Mouse (Mus musculus): ENCODE measurements around the gene Cmtm8. TPM values are rescaled to one million over a fixed set of nuclear protein-coding genes. Genes with fewer than 3 reads are reported as not detected.

The Cmtm8 gene
- polyA plus RNA-seq (2014; fragmentation: Illumina TruSeq; extraction: RNeasy Lipid Tissue Mini Kit (QIAGEN cat#74804); ENCODE audit: low read depth, low replicate concordance), result 12.5 TPM

GRCm38 (mm10) chr9:114844017-114844662, at the start of gene Cmtm8:
Cmtm8 (minus strand) TSS chr9:114844156.

GRCm38 (mm10) chr9:114781526-114782212, 62.3 kb downstream of the Cmtm8 start, which contains the start of gene Cmtm7:
Cmtm7 (minus strand) TSS chr9:114781856.

Other genes with a start within 250 kb of the Cmtm8 start
- 32.7 TPM for gene Cnot10, start 204.0 kb downstream of the Cmtm8 start, polyA plus RNA-seq (2014; fragmentation: Illumina TruSeq; extraction: RNeasy Lipid Tissue Mini Kit (QIAGEN cat#74804); ENCODE audit: low read depth, low replicate concordance)
- 52.2 TPM for gene Dync1li1, start 155.4 kb downstream of the Cmtm8 start, polyA plus RNA-seq (2014; fragmentation: Illumina TruSeq; extraction: RNeasy Lipid Tissue Mini Kit (QIAGEN cat#74804); ENCODE audit: low read depth, low replicate concordance)
- gene Cmtm6, start 113.0 kb downstream of the Cmtm8 start, polyA plus RNA-seq (2014; fragmentation: Illumina TruSeq; extraction: RNeasy Lipid Tissue Mini Kit (QIAGEN cat#74804); ENCODE audit: low read depth, low replicate concordance), result 118 TPM
- 0.97 TPM for gene Cmtm7, start 62.3 kb downstream of the Cmtm8 start, polyA plus RNA-seq (2014; fragmentation: Illumina TruSeq; extraction: RNeasy Lipid Tissue Mini Kit (QIAGEN cat#74804); ENCODE audit: low read depth, low replicate concordance)
- gene Gpd1l, start 89.8 kb upstream of the Cmtm8 start, polyA plus RNA-seq (2014; fragmentation: Illumina TruSeq; extraction: RNeasy Lipid Tissue Mini Kit (QIAGEN cat#74804); ENCODE audit: low read depth, low replicate concordance), result 45.0 TPM
- 0.77 TPM for gene Osbpl10, start 134.4 kb upstream of the Cmtm8 start, polyA plus RNA-seq (2014; fragmentation: Illumina TruSeq; extraction: RNeasy Lipid Tissue Mini Kit (QIAGEN cat#74804); ENCODE audit: low read depth, low replicate concordance)
- gene Rps27rt, start 138.6 kb upstream of the Cmtm8 start, polyA plus RNA-seq (2014; fragmentation: Illumina TruSeq; extraction: RNeasy Lipid Tissue Mini Kit (QIAGEN cat#74804); ENCODE audit: low read depth, low replicate concordance), result 55.1 TPM

All from kidney, adult 10 weeks (tissue).